Mouse (Mus musculus) hindbrain, embryonic 15.5 days (tissue): ENCODE data around the gene Fam69b. TPM values are rescaled to one million over a fixed set of nuclear protein-coding genes. Genes with fewer than 3 reads are reported as not detected.

Experiments used
- microRNA counts: library from miRNA; unstranded; fragments of <30 nt; microRNA quantifications from one replicate; lab custom pipeline; 2016
- microRNA-seq: library from miRNA; unstranded; fragments of <30 nt; microRNA quantifications from one replicate; pipeline ENCODE4, GENCODE M21; 2016
- polyA plus RNA-seq: library from polyadenylated mRNA; unstranded; fragments of >200 nt; fragmentation: Nextera tagmentation; extraction: Ambion mirVana; gene quantifications from 2 replicates; pipeline ENCODE4 v1.2.1, GENCODE M21; 2015

Fam69b gene
- polyA plus RNA-seq, 1 experiment from 2014 or later: 152 TPM

MicroRNA genes within 50 kb of the gene (microRNA counts, 519-probe panel; counts per million panel counts)
- microRNA mmu-miR-126-3p (lab: Ali Mortazavi, UCI): 4,220 counts per million, percentile 87 among the panel's probes with 10 or more counts
- 3,389 counts per million, percentile 69 among the panel's probes with 10 or more counts for microRNA mmu-miR-126-5p (lab: Ali Mortazavi, UCI)

Small RNA genes lying within 50 kb of the gene (microRNA-seq; reads per million reads assigned to microRNA genes)
- 0.65 reads per million for gene Mir126a
- gene Mir126b: not detected

Other genes starting within 250 kb of the Fam69b start
- gene Snapc4, start 247.8 kb upstream of the Fam69b start, polyA plus RNA-seq: 30.6 and 40.5 TPM in 2 replicates
- gene Entr1, start 239.1 kb upstream of the Fam69b start, polyA plus RNA-seq: 151 and 163 TPM in 2 replicates
- 90.0 and 91.9 TPM in 2 replicates for gene Pmpca, start 239.1 kb upstream of the Fam69b start, polyA plus RNA-seq
- gene Inpp5e, start 219.3 kb upstream of the Fam69b start, polyA plus RNA-seq: 25.9 and 26.1 TPM in 2 replicates
- 17.5 and 21.6 TPM in 2 replicates for gene Sec16a, start 183.2 kb upstream of the Fam69b start, polyA plus RNA-seq
- 16.3 and 18.2 TPM in 2 replicates for gene Notch1, start 111.8 kb upstream of the Fam69b start, polyA plus RNA-seq
- 70.7 and 75.3 TPM in 2 replicates for gene Egfl7, start 48.4 kb upstream of the Fam69b start, polyA plus RNA-seq
- gene Gm20532, start 41.8 kb upstream of the Fam69b start, polyA plus RNA-seq: not detected in 2 replicates
- 6.1 and 6.6 TPM in 2 replicates for gene Agpat2, start 24.0 kb upstream of the Fam69b start, polyA plus RNA-seq
- not detected in 2 replicates for gene Lcn4, start 42.8 kb downstream of the Fam69b start, polyA plus RNA-seq
- gene Abo, start 236.5 kb downstream of the Fam69b start, polyA plus RNA-seq: 0.08 TPM in 1 of 2 replicates, not detected in the other